Mouse (Mus musculus) erythroblast, embryonic 14.5 days (primary cell): ENCODE measurements around the gene Gm45837.

Source experiments
- GATA1 ChIP-seq: IDR thresholded peaks from 2 replicates; pipeline ENCODE4 v1.6.1; 2012; ENCODE audit warnings: low read length, inconsistent platforms, mixed read lengths
- TAL1 ChIP-seq: IDR thresholded peaks from 3 replicates; pipeline ENCODE4 v1.6.1; 2012; ENCODE audit warnings: low read length, inconsistent platforms, mixed read lengths

DNA sequence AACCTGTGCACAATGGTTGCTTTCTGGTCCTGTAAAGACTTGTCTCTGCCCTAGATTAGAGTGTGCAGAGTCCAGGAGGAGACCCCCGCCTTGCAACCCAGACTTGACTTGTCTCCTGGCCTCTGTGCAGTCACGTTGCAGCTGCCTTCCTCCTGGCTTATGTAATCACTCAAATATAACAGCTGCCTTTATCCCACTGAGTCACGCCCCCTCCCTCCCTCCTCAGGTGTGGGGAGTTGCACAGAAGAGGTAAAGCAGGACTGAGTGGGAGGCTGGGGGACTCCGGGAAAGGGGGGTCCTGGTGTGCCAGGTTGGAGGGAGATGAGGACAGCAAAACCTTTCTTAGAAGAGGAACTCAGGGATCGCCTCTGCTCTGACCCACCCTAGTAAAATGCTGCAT lies 5.7 kb downstream of the Gm45837 start:
- TF ChIP-seq GATA1 (no peak), TAL1 (no peak)
